Mouse (Mus musculus) midbrain, postnatal 0 days (tissue): ENCODE data around the gene Snx3. TPM values are rescaled to one million over a fixed set of nuclear protein-coding genes. Genes with fewer than 3 reads are reported as not detected.

Experiments
- ATAC-seq: fragments of 200-750 bp; cut with Nextera tagmentation; 2 replicates; pipeline ENCODE4 v1.8.0; 2017; ENCODE audit warnings: moderate number of reproducible peaks, mild to moderate bottlenecking, moderate TSS enrichment, moderate library complexity; ENCODE audit not compliant: low FRiP score
- DNase-seq: peaks from one replicate; pipeline ENCODE4 v3.0.0-alpha.2; 2015; ENCODE audit warnings: low spot score
- H3K27ac ChIP-seq: fragments of 300-500 bp; sonication (generic); 2 replicates; pipeline ENCODE4 v1.5.1; 2014; ENCODE audit warnings: low read depth, mild to moderate bottlenecking, low read length, mixed read lengths
- H3K27me3 ChIP-seq: fragments of 300-500 bp; sonication (generic); 2 replicates; pipeline ENCODE4 v1.6.1; 2014; ENCODE audit warnings: low read length, control low read depth, mixed read lengths; ENCODE audit not compliant: insufficient read depth
- H3K36me3 ChIP-seq: fragments of 300-500 bp; sonication (generic); 2 replicates; pipeline ENCODE4 v1.6.1; 2014; ENCODE audit warnings: low read length, control low read depth, mixed read lengths; ENCODE audit not compliant: insufficient read depth
- H3K4me1 ChIP-seq: fragments of 300-500 bp; sonication (generic); 2 replicates; pipeline ENCODE4 v1.6.1; 2014; ENCODE audit warnings: mild to moderate bottlenecking, control low read depth, antibody characterized with exemption, low read length, mixed read lengths; ENCODE audit not compliant: insufficient read depth
- H3K4me2 ChIP-seq: fragments of 300-500 bp; sonication (generic); 2 replicates; pipeline ENCODE4 v1.6.1; 2014; ENCODE audit warnings: low read depth, mild to moderate bottlenecking, low read length, mixed read lengths; ENCODE audit not compliant: poor library complexity, severe bottlenecking
- H3K4me3 ChIP-seq: fragments of 300-500 bp; sonication (generic); 2 replicates; pipeline ENCODE4 v1.5.1; 2014; ENCODE audit warnings: low read depth, mild to moderate bottlenecking, low read length, moderate library complexity
- H3K9ac ChIP-seq: fragments of 300-500 bp; sonication (generic); replicated peaks from 2 replicates; pipeline ENCODE4 v1.6.1; 2014; ENCODE audit warnings: mild to moderate bottlenecking, low read length, moderate library complexity, mixed read lengths; ENCODE audit not compliant: poor library complexity, severe bottlenecking
- H3K9me3 ChIP-seq: fragments of 300-500 bp; sonication (generic); 2 replicates; pipeline ENCODE4 v1.6.1; 2016; ENCODE audit warnings: low read length, control low read depth
- CTCF ChIP-seq: IDR thresholded peaks from 2 replicates; pipeline ENCODE4 v1.5.1; 2016; ENCODE audit warnings: antibody characterized with exemption, mild to moderate bottlenecking
- WGBS: fragments of 180-500 bp; shearing (Covaris S2); extraction: QIAGEN DNeasy Blood & Tissue Kit; methylation state at CpG from one replicate; pipeline ENCODE4 v1.1.7; 2014; 5-methylcytosine and 5-hydroxymethylcytosine counted together
- polyA plus RNA-seq: library from polyadenylated mRNA; unstranded; fragments of >200 nt; fragmentation: Nextera tagmentation; extraction: Ambion mirVana; gene quantifications from 2 replicates; pipeline ENCODE4 v1.2.1, GENCODE M21; 2015
- total RNA-seq: library from RNA; depleted of rRNA; stranded (reverse); fragments of >200 nt; gene quantifications from 2 replicates; pipeline ENCODE4 v1.2.3, GENCODE M21; 2014; rRNA removed

Gene Snx3
- total RNA-seq: 131 and 149 TPM in 2 replicates
- polyA plus RNA-seq: 339 and 343 TPM in 2 replicates

DNA sequence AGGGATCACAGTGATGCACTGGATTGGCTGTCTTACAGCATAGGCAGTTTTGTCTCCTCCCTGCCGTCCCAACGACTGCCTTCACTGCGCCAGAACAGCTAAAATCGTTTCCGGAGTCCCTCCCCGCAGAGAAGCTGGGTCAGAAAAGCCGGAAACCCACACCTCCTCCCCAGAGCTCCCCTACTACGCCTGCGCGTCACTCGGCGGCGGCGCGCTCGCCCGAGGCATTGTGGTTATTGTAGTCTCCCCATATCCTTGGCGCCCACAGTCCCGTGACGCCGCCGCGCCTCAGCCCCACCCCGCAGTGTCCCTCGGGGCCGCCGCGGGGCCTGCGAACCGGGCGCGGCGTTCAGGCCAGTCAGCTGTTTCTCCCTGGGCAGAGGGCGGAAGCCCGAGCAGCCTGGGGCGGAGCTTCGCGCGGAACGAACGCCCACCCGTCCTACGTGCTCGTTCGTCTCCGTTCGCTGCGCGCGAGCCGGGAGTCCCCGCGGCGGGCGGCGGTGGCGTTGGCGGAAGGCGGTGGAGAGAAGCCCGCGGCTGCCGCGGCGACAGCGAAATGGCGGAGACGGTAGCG, at the start of gene Snx3:
Gene Snx3, plus strand, starts transcription at position 256 of the 574 bp plus-strand sequence.
- peak; percentile 98 for DNase-seq
- H3K4me1 ChIP-seq: no peaks in the 10 kb centered on the region
- no peaks in the 10 kb centered on the region for H3K27me3 ChIP-seq
- ATAC-seq: peak; percentile 96
- H3K9ac ChIP-seq: peak within 1 kb of the TSS; percentile 87
- peak within 1 kb of the TSS; percentile 98 for H3K27ac ChIP-seq
- H3K9me3 ChIP-seq: no peaks in the 10 kb centered on the region
- WGBS: under 1% methylated on average over 67 of the region's 68 CpGs
- TF ChIP-seq CTCF: no peak
- peak within 1 kb of the TSS; percentile 68 for H3K4me2 ChIP-seq
- H3K36me3 ChIP-seq: no peaks in the 10 kb centered on the region
- peak within 1 kb of the TSS; percentile 99 for H3K4me3 ChIP-seq

DNA sequence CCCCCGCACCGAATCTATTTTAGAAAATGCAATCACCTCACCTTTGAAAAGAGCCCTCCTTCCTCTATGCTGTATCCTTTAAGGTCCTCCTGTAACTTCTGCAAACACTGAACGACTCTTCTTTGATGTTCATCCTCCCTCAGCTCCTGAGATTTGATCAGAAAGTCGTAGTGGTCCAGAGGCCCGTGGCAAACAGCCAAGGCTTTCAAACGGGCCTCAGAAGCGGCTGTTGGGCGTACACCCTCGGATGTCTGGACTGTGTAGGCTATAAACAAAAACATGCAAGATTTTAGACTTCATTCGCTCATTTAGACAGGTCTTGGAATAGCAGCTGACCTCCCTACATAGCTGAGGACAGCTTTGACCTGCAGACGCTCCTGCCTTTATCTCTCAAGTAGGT, 47.6 kb upstream of the Snx3 start:
- no peaks in the 10 kb centered on the region for H3K4me1 ChIP-seq
- H3K9ac ChIP-seq: no peak overlapping the region
- no peak overlapping the region for H3K4me2 ChIP-seq
- H3K9me3 ChIP-seq: 0 out of 2 replicates have a peak, but pooled peaks cover 5% of the 10 kb centered on the region
- H3K4me3 ChIP-seq: no peak overlapping the region
- ATAC-seq (no peak), DNase-seq (no peak)
- 74% methylated on average over 11 of the region's 11 CpGs for WGBS
- no peaks in the 10 kb centered on the region for H3K27me3 ChIP-seq
- no peaks in the 10 kb centered on the region for H3K36me3 ChIP-seq
- TF ChIP-seq CTCF: no peak
- no peak overlapping the region for H3K27ac ChIP-seq

DNA sequence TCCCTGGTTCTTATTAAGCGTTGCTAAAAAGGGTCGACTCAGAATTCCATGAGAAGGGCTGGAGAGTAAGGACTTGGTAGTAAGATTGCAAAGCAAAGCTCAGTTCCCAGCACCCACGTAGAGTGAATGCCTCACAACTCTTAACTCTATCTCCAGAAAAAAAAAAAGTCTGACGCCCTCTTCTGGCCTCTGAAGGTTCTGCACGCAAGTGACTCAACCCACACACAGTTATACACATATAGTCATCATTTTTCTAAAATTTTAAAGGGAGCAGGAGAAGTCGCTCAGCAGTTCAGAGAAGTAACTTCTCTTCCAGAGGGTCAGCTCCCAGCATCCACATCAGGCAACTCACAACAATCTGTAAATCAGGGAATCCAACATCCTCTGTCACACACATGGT, 47.1 kb upstream of the Snx3 start:
- H3K27ac ChIP-seq: no peak overlapping the region
- ATAC-seq (no peak), DNase-seq (no peak)
- no peak overlapping the region for H3K4me2 ChIP-seq
- no peak for TF ChIP-seq CTCF
- 0 out of 2 replicates have a peak, but pooled peaks cover 9% of the 10 kb centered on the region for H3K9me3 ChIP-seq
- 89% methylated on average over 6 of the region's 6 CpGs for WGBS
- no peaks in the 10 kb centered on the region for H3K4me1 ChIP-seq
- H3K9ac ChIP-seq: no peak overlapping the region
- no peaks in the 10 kb centered on the region for H3K27me3 ChIP-seq
- no peaks in the 10 kb centered on the region for H3K36me3 ChIP-seq
- no peak overlapping the region for H3K4me3 ChIP-seq

DNA sequence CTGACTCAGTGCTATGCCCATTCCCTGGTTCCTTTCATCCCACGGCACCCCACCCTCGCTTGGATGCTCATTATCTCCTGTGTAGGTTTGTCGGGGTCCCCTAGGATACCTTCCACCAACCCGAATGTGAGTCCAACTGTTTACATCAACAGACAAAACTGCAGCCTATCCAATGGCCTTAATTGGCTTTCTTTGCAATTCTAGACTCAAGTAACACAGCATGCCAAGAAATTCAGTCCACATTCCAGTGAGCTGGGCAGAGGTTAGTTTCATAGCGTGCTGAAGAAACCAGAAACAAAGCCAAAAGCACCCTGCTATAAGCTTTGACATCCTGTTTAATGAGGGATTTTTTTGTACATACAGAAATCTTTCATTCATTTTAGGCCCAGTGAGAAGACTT, 45.8 kb upstream of the Snx3 start:
- no peak for ATAC-seq
- no peaks in the 10 kb centered on the region for H3K36me3 ChIP-seq
- H3K9ac ChIP-seq: no peak overlapping the region
- H3K4me3 ChIP-seq: no peak overlapping the region
- no peaks in the 10 kb centered on the region for H3K27me3 ChIP-seq
- TF ChIP-seq CTCF: no peak
- 74% methylated on average over 5 of the region's 5 CpGs for WGBS
- H3K4me1 ChIP-seq: no peaks in the 10 kb centered on the region
- no peak overlapping the region for H3K27ac ChIP-seq
- no peak for DNase-seq
- 0 out of 2 replicates have a peak, but pooled peaks cover 11% of the 10 kb centered on the region for H3K9me3 ChIP-seq
- no peak overlapping the region for H3K4me2 ChIP-seq

DNA sequence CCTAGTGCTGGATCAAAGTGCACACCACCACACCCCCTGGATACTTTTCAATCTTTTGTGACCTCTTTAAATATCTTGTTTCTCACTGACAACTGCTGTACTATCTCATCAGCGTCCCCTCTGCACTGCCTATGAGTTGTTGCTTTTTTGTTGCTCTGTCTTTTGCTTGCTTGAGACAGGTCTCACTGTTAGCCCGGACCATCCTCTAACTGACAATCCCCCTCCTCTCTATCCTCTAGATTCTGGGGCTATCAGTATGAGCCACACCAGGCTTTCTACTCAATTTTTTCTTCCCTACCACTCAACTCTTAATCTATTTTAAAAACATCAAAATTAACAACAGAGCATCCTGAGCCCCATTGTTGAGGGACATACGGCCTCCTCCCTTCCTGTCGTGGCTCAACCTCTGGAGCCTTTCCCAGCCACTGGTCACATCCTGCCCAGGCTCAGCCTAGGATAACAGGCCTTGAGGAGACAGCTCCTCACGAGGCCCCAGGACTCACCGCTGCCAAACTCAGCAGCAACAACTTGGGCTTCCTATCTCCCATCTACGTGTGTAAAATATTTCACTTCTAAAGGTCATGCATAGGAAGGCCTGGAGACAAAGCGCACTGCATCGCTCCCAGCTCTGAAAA, 44.2 kb upstream of the Snx3 start:
- H3K27ac ChIP-seq: no peak overlapping the region
- H3K4me3 ChIP-seq: no peak overlapping the region
- DNase-seq (no peak), ATAC-seq (no peak)
- H3K9ac ChIP-seq: no peak overlapping the region
- no peaks in the 10 kb centered on the region for H3K4me1 ChIP-seq
- no peaks in the 10 kb centered on the region for H3K36me3 ChIP-seq
- no peaks in the 10 kb centered on the region for H3K27me3 ChIP-seq
- H3K9me3 ChIP-seq: 0 out of 2 replicates have a peak, but pooled peaks cover 11% of the 10 kb centered on the region
- no peak overlapping the region for H3K4me2 ChIP-seq
- TF ChIP-seq CTCF: no peak
- WGBS: 78% methylated on average over 9 of the region's 9 CpGs

DNA sequence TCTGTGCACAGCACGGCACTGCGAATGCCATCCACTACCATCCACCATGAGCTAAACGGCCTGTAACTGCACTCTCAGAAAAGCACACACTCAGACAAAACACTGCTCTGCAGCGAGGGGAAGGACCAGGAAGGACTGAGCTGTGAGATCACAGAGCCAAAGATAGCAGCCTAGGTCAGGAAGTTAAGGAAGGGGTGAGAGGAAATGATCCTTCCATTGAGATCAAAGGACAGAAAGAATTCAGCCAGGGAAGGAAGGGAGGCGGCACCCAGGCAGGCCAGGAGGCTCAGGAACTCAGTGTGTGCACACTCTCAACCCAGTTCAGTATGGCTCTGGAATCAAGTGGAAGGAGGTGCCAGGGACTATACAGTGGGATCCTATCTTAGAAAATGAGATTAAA, 37.6 kb upstream of the Snx3 start:
- Histone ChIP-seq H3K4me3 (no peak overlapping the region), H3K9me3 (0 out of 2 replicates have a peak, but pooled peaks cover 7% of the 10 kb centered on the region), H3K4me1 (no peaks in the 10 kb centered on the region), H3K27me3 (no peaks in the 10 kb centered on the region), H3K27ac (no peak overlapping the region), H3K36me3 (no peaks in the 10 kb centered on the region), H3K9ac (no peak overlapping the region), H3K4me2 (no peak overlapping the region)
- ATAC-seq: no peak
- no peak for DNase-seq
- WGBS: 50% methylated on average over 5 of the region's 5 CpGs
- no peak for TF ChIP-seq CTCF
